Mouse (Mus musculus) lung, adult 2 months (tissue): ENCODE measurements around the gene Rbmx. TPM values are rescaled to one million over a fixed set of nuclear protein-coding genes. Genes with fewer than 3 reads are reported as not detected.

Experiments
- DNase-seq: peaks from one replicate; pipeline ENCODE4 v3.0.0; 2022
- H3K4me1 ChIP-seq: fragments of 200-500 bp; 2 replicates; pipeline ENCODE4 v1.6.1; 2011; ENCODE audit warnings: low read length; ENCODE audit not compliant: control insufficient read depth, insufficient read depth
- H3K4me3 ChIP-seq: fragments of 200-500 bp; replicated peaks from 2 replicates; pipeline ENCODE3; 2011; ENCODE audit warnings: low read depth, mild to moderate bottlenecking, control low read depth, low read length; ENCODE audit errors: extremely low read depth
- CTCF ChIP-seq: fragments of 200-500 bp; IDR thresholded peaks from 2 replicates; pipeline ENCODE4 v1.5.1; 2011; ENCODE audit warnings: mild to moderate bottlenecking, low read length, control low read depth; ENCODE audit not compliant: insufficient read depth
- POLR2A ChIP-seq: fragments of 200-500 bp; IDR thresholded peaks from 2 replicates; pipeline ENCODE4 v1.6.1; 2011; ENCODE audit warnings: low read depth, mild to moderate bottlenecking, control low read depth, low read length, borderline replicate concordance; ENCODE audit errors: extremely low read depth
- WGBS: fragments of 180-500 bp; shearing (Covaris S2); methylation state at CpG from one replicate; pipeline ENCODE4 v1.1.7; 2018; 5-methylcytosine and 5-hydroxymethylcytosine counted together
- polyA plus RNA-seq: library from polyadenylated mRNA; depleted of rRNA; stranded (reverse); fragments of >200 nt; gene quantifications from 2 replicates; pipeline ENCODE4 v1.2.3, GENCODE M21; 2012; rRNA removed

Gene Rbmx
- polyA plus RNA-seq, 1 experiment, result 18.2 TPM

DNA sequence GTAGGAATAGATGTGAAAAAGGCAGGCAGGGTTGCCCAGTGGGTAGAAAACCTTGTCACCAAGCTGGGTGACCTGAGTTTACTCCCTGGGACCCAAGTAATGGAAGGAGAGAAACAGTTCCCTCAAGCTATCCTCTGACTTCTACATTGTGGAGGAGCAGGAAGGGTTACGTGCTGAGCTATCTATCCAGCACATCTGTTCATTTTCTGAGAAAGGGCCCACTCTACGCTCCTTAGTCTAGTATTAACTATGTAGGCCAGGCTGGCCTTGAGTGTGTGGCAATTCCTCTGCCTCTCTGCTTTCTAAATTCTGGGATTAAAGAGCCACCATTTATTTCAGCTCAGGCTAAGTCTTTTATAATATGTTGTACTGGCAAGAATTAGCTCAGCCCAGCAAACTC lies 19.3 kb downstream of the Rbmx start:
- 64% methylated on average over 2 of the region's 2 CpGs for WGBS
- H3K4me3 ChIP-seq, result no peak overlapping the region
- DNase-seq, result no peak
- TF ChIP-seq CTCF (no peak), POLR2A (no peak)
- H3K4me1 ChIP-seq, result no peaks in the 10 kb centered on the region

DNA sequence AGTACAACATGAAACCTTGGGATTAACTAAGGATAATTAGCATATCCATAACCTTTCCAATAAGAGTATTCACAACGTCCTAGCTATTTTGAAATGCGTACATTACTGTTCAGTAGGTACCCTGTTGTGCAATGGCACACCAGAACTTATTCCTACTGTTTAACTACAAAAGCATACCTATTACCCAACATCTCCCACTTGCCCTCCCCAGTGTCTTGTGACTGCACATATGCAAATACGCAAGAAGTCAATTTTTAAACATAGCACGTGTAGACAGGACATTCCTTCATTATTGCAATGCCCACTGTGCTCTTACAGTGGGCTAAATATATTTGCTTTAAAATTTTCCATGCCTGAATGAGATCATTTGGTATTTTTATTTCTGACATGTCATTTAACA lies 19.9 kb downstream of the Rbmx start:
- no peak for DNase-seq
- 64% methylated on average over 4 of the region's 4 CpGs for WGBS
- TF ChIP-seq CTCF, result no peak
- no peaks in the 10 kb centered on the region for H3K4me1 ChIP-seq
- no peak overlapping the region for H3K4me3 ChIP-seq

DNA sequence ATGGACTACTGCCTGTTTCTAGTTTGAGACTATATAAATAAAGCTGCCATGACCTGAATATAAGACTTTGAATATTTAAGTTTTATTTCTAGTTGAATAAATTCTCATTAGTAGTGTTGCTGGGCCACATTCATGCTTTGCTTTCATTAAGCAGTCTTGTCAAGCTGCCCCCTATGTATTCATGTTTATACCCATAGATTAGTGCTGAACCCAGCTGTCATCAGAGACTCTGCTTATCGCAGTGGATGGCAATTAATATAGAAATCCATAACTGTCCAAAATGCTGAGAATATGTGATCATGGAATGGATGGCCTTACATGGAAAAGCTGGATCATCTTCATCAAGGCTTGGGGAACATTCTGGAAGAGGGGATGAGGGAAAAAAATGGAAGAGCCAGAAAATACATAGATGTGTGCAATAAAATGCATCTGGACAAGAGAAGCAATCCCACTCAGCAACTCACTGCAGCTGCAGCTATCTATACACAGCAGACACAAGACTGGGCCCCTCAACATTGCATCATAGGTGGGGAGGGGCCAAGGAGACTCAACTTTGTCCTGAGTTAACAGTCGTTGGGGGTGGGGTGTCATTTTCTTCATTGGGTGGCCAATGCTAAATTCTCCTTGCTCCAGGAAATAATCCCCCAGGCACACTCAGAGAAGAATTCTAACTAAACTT lies 27.8 kb downstream of the Rbmx start:
- WGBS, result 64% methylated on average over 2 of the region's 2 CpGs

DNA sequence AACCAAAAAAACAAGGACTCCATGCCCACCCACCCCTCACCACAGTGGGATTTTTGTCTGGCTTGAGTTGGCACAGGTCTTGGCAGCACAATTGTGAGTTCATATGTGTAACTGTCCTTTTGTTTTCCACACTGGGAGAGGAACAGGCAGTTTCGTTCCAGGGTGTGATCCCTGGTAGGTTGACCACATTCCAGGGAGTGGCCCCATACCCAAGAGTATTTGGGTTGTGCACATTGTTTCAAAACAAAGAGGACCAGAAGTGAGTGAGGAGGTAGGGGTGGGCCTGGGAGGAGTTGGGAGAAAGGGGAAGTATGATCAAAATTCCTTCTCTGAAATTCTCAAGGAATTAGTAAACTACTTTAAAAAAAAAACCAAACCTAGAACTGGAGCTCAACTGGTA lies 33.5 kb downstream of the Rbmx start:
- TF ChIP-seq POLR2A (no peak), CTCF (no peak)
- 61% methylated on average over 1 of the region's 1 CpGs for WGBS
- no peak overlapping the region for H3K4me3 ChIP-seq
- DNase-seq, result no peak
- no peaks in the 10 kb centered on the region for H3K4me1 ChIP-seq

More for the DNA sequence above, 27.8 kb downstream of the Rbmx start:
- no peak for TF ChIP-seq CTCF
- TF ChIP-seq POLR2A, result no peak
- Histone ChIP-seq H3K4me3 (no peak overlapping the region), H3K4me1 (no peaks in the 10 kb centered on the region)
- no peak for DNase-seq

DNA sequence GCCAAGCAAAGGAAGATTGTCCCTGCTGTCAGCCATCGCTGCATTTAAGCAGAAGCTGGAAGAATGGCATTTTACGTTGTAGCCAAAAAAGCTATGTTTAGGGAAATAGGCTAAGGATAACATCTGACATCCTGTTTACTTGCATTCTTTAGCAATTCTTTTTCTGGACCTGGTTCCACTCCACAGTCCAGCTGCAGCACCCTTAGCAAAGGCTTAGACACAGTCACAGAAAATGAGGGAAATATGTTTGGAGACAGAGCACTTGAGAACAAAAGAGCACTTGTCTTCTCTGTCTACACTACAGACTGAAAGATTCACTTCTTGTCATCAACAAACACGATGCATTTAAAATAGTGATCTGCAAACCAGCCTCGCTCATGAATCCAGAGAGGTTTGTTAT lies 53.6 kb downstream of the Rbmx start:
- no peak for DNase-seq
- Histone ChIP-seq H3K4me1 (no peaks in the 10 kb centered on the region; the same call in 1 of the 2 replicates), H3K4me3 (peak overlapping the region; percentile 23)
- TF ChIP-seq CTCF (no peak), POLR2A (no peak)
- 47% methylated on average over 4 of the region's 4 CpGs for WGBS

DNA sequence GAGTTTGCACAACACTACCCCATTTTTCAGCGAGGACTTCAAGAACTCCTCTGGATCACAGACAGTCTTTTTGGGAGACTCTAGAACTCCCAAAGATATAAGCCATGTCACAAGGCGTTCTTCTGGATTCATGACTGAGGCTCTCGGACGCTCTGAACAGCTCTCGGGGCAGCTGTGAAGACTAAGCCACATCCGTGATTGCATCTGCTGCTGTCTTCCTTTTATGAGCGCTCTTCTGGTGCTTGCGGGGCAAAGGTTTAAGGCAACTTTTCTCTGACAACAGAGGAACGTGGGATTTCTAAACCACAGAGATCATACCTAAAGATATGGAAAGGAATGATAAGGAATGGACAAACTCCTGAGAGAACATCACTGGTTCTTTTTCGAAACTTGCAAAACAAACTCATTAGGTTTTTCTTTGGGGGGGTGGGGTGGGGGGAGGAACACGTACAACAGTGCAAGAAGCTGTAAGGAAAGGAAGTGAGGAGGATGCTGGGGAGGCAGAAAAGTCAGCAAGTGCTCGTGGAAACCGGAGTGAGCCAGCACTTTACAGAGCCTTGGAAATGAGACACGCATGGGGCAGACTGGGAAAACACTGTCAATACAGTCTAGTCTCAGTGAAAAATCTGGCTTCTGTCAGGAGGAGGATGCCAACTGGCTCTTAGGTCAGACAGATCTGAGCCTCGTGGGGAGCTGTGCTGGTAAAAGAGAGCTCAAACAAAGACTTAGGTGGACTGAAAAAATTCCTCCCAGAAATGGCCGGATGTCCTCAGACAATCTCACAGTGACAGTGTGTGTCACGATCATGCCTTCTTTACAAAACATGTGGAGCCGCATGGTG lies 54.2 kb downstream of the Rbmx start, which contains the start of gene Arhgef6:
Gene Arhgef6, minus strand, starts transcription at position 359 of the 841 bp plus-strand sequence.
- Histone ChIP-seq H3K4me3 (peak within 1 kb of the TSS; percentile 53), H3K4me1 (no peaks in the 10 kb centered on the region; the same call in 1 of the 2 replicates)
- WGBS, result 44% methylated on average over 18 of the region's 18 CpGs
- TF ChIP-seq POLR2A (peak; percentile 30; the same call in 1 of the 2 replicates), CTCF (no peak)
- DNase-seq, result no peak

DNA sequence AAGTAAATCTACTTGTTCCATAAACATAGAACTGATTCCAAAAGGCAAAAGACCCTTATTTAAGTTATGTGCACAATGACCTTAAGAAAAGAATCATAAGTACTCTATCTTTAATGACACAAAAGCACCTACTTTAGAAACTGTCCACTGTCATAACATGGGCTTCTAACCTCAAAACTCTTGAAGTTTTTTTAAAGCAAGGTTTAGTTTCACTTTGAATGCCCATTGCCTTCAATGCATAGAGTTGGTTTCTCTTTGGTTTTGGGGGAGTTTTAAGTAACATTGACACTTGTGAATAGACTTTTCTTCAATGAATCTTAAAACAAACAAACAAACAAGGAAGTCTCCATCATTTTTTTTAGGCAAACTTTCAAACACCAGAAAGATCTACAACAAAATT lies 55.3 kb downstream of the Rbmx start:
- peak overlapping the region; percentile 16 for H3K4me3 ChIP-seq
- DNase-seq, result no peak
- no peak for TF ChIP-seq CTCF
- no peak for TF ChIP-seq POLR2A
- H3K4me1 ChIP-seq, result no peaks in the 10 kb centered on the region; the same call in 1 of the 2 replicates

DNA sequence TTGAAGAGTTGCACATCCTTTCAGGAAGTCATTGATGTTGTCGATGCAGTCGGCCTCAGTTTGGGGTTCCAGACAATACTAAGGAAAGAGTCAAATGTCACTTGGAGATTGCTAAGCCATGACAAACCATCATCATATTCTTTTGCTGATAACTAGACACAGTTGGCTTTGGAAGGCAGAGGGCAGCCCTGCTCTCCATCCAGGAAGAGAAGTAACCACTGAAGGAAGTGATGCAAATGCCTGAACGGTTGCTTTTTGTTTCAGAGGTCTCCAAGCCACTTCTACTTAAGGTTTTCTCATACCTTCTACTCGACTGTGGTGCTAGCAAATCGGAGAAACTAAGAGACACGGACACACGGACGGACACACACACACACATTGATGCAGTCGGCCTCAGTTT lies 55.9 kb downstream of the Rbmx start:
- 73% methylated on average over 9 of the region's 9 CpGs for WGBS
- no peaks in the 10 kb centered on the region; the same call in 1 of the 2 replicates for H3K4me1 ChIP-seq
- DNase-seq, result no peak
- TF ChIP-seq POLR2A (no peak), CTCF (no peak)
- H3K4me3 ChIP-seq, result peak overlapping the region; percentile 48

DNA sequence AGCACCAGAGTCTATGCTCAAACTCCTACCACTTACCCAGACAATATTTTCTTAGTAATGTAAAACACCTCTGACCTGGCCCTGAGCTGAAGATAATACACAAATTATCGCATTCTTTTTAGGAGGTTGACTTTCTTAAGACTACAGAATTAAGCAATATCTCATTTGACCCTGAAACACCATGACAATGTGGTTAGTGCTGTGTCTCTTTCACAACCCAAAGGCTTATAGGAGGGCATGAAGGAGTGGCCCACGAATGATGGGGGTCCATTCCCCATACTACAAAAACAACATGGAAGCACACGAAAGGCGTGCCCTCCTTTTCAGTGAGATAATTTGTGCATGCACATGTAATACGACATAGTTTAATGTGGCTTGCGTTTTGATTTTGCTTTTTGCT lies 57.5 kb downstream of the Rbmx start:
- DNase-seq, result no peak
- TF ChIP-seq POLR2A (no peak), CTCF (no peak)
- no peak overlapping the region for H3K4me3 ChIP-seq
- H3K4me1 ChIP-seq, result no peaks in the 10 kb centered on the region; the same call in 1 of the 2 replicates
- WGBS, result 81% methylated on average over 6 of the region's 6 CpGs

Other genes starting within 250 kb of the Rbmx start
- 0.26 and 0.30 TPM in 2 replicates for gene Cd40lg, start 180.9 kb downstream of the Rbmx start, polyA plus RNA-seq
- 27.5 and 38.2 TPM in 2 replicates for gene Arhgef6, start 54.3 kb downstream of the Rbmx start, polyA plus RNA-seq
- gene Gm364, start 16.1 kb upstream of the Rbmx start, polyA plus RNA-seq, result not detected in 2 replicates
- gene Gpr101, start 110.7 kb upstream of the Rbmx start, polyA plus RNA-seq, result not detected in 2 replicates